Mouse (Mus musculus): Measurements from ENCODE around the gene Kcnip2. TPM values are rescaled to one million over a fixed set of nuclear protein-coding genes. Genes with fewer than 3 reads are reported as not detected.
A peak's percentile ranks its signal among the peaks of the same experiment; 100 is the strongest.

Gene Kcnip2
- total and polyA plus RNA-seq, 2 experiments from 2014 or later = 17.8 to 30.3 TPM

DNA sequence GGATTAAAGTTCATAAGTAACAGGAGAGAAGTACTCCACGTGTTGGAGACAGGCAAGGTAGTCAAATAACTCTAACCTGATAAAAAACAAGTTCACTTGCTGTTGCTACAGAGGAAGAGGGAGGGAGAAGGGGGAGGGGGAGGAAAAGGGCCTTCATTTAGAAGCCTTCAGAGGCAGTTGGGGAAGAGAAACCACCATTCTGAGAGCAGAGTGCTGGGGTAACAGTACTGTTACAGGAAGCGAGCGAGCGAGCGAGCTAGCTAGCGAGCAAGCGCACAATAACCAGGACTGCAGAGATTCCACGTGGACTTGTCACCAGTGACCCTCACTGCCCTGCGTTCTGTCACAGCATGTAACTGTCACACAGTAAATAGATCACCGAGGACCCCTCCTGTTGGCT is 27.6 kb upstream of the Kcnip2 start:
- no peaks in the 10 kb centered on the region for H3K9me3 ChIP-seq (ENCODE audit: low read length)
- H3K27ac ChIP-seq = no peak overlapping the region
- no peak overlapping the region for H3K9ac ChIP-seq (replicated peaks; ENCODE audit: low read length)
- ATAC-seq = no peak
- 0 out of 2 replicates have a peak, but pooled peaks cover 5% of the 10 kb centered on the region for H3K36me3 ChIP-seq (ENCODE audit: insufficient read depth, low read length)
- no peaks in the 10 kb centered on the region for H3K27me3 ChIP-seq (ENCODE audit: insufficient read depth, low read length)
- WGBS = 51% methylated on average over 10 of the region's 10 CpGs
- peak; percentile 7 for DNase-seq (ENCODE audit: low spot score)
- TF ChIP-seq CTCF (IDR thresholded peaks at IDR 0.05; ENCODE audit: low read depth) = no peak
- H3K4me2 ChIP-seq (ENCODE audit: low read depth, low read length) = no peak overlapping the region
- no peaks in the 10 kb centered on the region for H3K4me1 ChIP-seq (ENCODE audit: insufficient read depth, low read length)
- H3K4me3 ChIP-seq (ENCODE audit: low read length) = no peak overlapping the region

DNA sequence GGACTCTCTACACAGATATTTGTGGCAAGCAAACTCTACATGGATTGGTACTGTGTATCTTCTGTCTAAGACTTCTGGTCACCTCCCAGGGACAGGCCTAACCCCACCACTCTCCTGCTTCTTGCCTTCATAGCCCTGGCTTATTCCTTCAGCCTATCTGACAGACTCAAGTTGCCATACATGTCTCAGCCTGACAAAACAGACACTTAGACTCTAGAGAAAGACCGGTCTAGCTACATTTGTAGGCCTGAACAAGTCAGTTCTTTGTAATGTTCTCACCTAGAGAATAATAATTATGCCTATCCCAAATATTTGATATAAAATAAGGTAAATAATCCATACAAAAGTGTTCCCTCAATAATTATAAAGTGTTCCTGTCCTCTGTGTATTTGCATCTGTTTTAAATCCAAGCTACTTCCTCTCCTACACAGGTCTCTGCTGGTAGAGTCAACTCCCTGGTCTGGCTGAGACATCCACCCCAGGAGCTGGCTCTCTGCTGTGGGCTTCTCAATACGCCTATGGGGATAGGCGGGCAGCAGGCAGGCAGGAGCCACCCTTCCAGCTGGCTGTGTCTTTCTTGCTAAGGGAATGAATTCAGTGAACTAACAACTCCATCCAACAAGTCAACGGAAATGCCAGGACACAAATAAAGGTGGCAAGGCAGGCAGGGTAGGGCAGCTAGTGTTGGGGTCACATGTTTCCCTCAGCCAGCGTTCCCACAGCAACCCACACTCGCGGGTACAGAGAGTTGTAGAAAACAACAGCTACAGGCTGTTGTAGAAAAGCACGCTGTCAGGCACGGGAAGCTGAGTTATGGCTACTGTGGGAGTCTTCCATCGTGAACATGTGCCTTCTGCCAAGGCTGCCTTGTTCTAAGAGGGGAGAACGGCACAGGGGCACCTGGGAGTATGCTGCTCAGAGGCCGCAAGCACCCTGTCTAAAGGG is 21.5 kb upstream of the Kcnip2 start:
- Histone ChIP-seq H3K9ac (replicated peaks; ENCODE audit: low read length) (no peak overlapping the region), H3K27ac (peak overlapping the region; percentile 11; the same call in 1 of the 2 replicates), H3K27me3 (ENCODE audit: insufficient read depth, low read length) (no peaks in the 10 kb centered on the region), H3K4me2 (ENCODE audit: low read depth, low read length) (no peak overlapping the region), H3K4me1 (ENCODE audit: insufficient read depth, low read length) (no peaks in the 10 kb centered on the region), H3K36me3 (ENCODE audit: insufficient read depth, low read length) (0 out of 2 replicates have a peak, but pooled peaks cover 5% of the 10 kb centered on the region), H3K9me3 (ENCODE audit: low read length) (no peaks in the 10 kb centered on the region), H3K4me3 (ENCODE audit: low read length) (no peak overlapping the region)
- peak; percentile 47 for DNase-seq (ENCODE audit: low spot score)
- WGBS = 60% methylated on average over 12 of the region's 12 CpGs
- peak; percentile 55; the same call in 1 of the 2 replicates for ATAC-seq
- no peak for TF ChIP-seq CTCF (IDR thresholded peaks at IDR 0.05; ENCODE audit: low read depth)

DNA sequence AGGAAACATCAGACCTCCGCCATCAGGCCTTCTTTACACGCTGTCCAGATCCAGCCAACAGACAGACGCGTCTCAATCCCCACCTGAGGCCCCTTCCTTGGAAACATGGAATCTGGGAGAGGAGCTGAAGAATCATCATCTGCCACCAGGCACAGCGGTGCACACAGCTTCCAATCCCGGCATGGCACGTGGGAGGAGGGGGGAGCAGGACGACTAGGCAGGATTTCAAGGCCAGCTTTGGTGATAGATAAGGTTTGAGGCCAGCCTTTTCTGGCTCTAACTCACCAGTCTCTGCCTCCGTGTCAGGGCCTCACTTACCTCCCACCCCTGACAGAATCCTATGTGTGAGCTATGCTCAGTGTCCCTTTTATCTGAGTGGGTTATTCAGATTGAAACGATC is 19.6 kb upstream of the Kcnip2 start:
- Histone ChIP-seq H3K36me3 (ENCODE audit: insufficient read depth, low read length) (no peaks in the 10 kb centered on the region), H3K9me3 (ENCODE audit: low read length) (no peaks in the 10 kb centered on the region), H3K4me2 (ENCODE audit: low read depth, low read length) (no peak overlapping the region), H3K4me1 (ENCODE audit: insufficient read depth, low read length) (no peaks in the 10 kb centered on the region), H3K4me3 (ENCODE audit: low read length) (no peak overlapping the region), H3K27me3 (ENCODE audit: insufficient read depth, low read length) (no peaks in the 10 kb centered on the region), H3K9ac (replicated peaks; ENCODE audit: low read length) (no peak overlapping the region), H3K27ac (no peak overlapping the region)
- 64% methylated on average over 10 of the region's 10 CpGs for WGBS
- no peak for ATAC-seq
- TF ChIP-seq CTCF (IDR thresholded peaks at IDR 0.05; ENCODE audit: low read depth) = no peak
- DNase-seq (ENCODE audit: low spot score) = no peak

DNA sequence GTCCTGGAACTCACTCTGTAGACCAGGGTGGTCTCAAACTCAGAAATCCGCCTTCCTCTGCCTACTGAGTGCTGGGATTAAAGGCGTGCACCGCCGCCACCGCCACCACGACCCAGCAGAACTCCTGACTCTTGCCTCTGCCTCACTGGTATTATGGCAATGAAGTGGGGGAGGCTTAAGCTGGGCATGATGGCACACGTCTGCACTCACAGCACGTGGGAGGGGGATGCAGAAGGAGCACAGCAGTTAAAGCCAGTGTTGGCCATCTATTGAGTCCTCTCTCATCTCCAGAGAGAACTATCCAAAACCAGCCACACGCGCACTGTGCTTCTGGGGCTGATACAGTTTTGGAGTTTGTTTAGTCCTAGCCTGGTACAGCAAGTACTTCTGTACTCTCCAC is 17.8 kb upstream of the Kcnip2 start:
- Histone ChIP-seq H3K36me3 (ENCODE audit: insufficient read depth, low read length) (no peaks in the 10 kb centered on the region), H3K27ac (no peak overlapping the region), H3K27me3 (ENCODE audit: insufficient read depth, low read length) (no peaks in the 10 kb centered on the region), H3K9me3 (ENCODE audit: low read length) (no peaks in the 10 kb centered on the region), H3K4me1 (ENCODE audit: insufficient read depth, low read length) (no peaks in the 10 kb centered on the region), H3K9ac (replicated peaks; ENCODE audit: low read length) (no peak overlapping the region), H3K4me3 (ENCODE audit: low read length) (no peak overlapping the region), H3K4me2 (ENCODE audit: low read depth, low read length) (no peak overlapping the region)
- no peak for DNase-seq (ENCODE audit: low spot score)
- no peak for TF ChIP-seq CTCF (IDR thresholded peaks at IDR 0.05; ENCODE audit: low read depth)
- no peak for ATAC-seq
- WGBS = 84% methylated on average over 10 of the region's 10 CpGs

DNA sequence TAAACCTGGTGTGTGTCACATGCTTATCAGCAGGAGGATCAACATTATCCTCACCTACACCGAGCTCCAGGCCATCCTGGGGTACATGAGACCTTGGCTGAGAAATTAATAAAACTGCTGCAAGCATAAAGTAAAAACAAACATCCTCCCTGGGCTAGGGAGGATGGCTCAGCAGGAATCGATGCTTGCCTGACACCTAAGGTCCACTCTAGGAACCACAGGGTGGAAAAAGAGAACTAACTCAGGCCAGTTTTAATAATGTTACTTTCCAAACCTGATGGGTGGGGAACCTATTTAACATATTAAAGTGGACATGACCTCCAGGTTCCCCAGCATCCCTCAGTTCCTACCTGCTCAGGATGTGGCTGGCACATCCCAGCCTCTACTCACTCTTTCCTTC is 14.8 kb upstream of the Kcnip2 start:
- ATAC-seq (no peak), DNase-seq (ENCODE audit: low spot score) (no peak)
- H3K4me2 ChIP-seq (ENCODE audit: low read depth, low read length) = no peak overlapping the region
- no peaks in the 10 kb centered on the region for H3K27me3 ChIP-seq (ENCODE audit: insufficient read depth, low read length)
- 59% methylated on average over 2 of the region's 2 CpGs for WGBS
- H3K4me1 ChIP-seq (ENCODE audit: insufficient read depth, low read length) = no peaks in the 10 kb centered on the region
- no peak overlapping the region for H3K4me3 ChIP-seq (ENCODE audit: low read length)
- H3K9me3 ChIP-seq (ENCODE audit: low read length) = no peaks in the 10 kb centered on the region
- no peak overlapping the region for H3K27ac ChIP-seq
- no peaks in the 10 kb centered on the region for H3K36me3 ChIP-seq (ENCODE audit: insufficient read depth, low read length)
- no peak overlapping the region for H3K9ac ChIP-seq (replicated peaks; ENCODE audit: low read length)
- no peak for TF ChIP-seq CTCF (IDR thresholded peaks at IDR 0.05; ENCODE audit: low read depth)

DNA sequence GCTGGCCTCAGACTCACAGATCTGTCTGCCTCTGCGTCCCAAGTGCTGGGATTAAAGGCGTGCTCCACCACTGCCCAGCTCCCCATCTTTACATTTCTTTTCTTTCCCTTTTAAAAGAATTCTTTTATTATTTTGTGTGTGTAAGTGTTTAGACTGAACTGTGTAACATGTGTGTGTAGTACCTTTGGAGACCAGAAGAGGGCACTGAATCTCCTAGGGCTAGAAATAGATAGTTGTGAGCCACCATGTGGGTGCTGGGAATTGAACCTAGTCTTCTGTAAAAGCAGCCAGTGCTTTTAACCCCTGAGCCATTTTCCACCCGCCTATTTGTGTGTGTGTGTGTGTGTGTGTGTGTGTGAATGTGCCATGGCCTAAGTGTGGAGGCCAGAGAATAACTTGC is 11.9 kb upstream of the Kcnip2 start:
- Histone ChIP-seq H3K27ac (no peak overlapping the region), H3K4me3 (ENCODE audit: low read length) (no peak overlapping the region), H3K4me1 (ENCODE audit: insufficient read depth, low read length) (no peaks in the 10 kb centered on the region), H3K4me2 (ENCODE audit: low read depth, low read length) (no peak overlapping the region), H3K9ac (replicated peaks; ENCODE audit: low read length) (no peak overlapping the region), H3K27me3 (ENCODE audit: insufficient read depth, low read length) (no peaks in the 10 kb centered on the region), H3K36me3 (ENCODE audit: insufficient read depth, low read length) (no peaks in the 10 kb centered on the region), H3K9me3 (ENCODE audit: low read length) (no peaks in the 10 kb centered on the region)
- peak; percentile 18 for TF ChIP-seq CTCF (IDR thresholded peaks at IDR 0.05; ENCODE audit: low read depth)
- no peak for ATAC-seq
- WGBS = 97% methylated on average over 3 of the region's 3 CpGs
- no peak for DNase-seq (ENCODE audit: low spot score)

DNA sequence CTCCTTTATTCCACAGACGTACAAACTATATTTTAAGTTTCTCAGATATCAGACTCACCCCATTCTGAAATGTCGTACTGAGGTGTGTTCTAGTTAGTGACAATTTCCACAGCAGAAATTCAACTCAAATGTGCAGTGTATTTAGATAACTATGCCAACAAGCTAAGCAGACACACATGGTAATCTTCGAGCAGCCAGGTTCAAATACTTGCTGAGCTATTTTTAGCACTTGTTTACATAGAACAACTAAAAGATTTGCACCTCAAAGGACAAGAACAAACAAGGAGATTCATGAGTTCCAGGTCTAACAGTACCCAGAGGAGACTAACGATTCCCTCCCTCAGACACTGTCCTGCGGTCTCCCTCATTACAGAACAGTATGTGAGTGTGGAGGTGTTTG is 11.3 kb upstream of the Kcnip2 start:
- no peaks in the 10 kb centered on the region for H3K9me3 ChIP-seq (ENCODE audit: low read length)
- ATAC-seq = no peak
- H3K27ac ChIP-seq = no peak overlapping the region
- no peak overlapping the region for H3K4me2 ChIP-seq (ENCODE audit: low read depth, low read length)
- H3K36me3 ChIP-seq (ENCODE audit: insufficient read depth, low read length) = no peaks in the 10 kb centered on the region
- H3K27me3 ChIP-seq (ENCODE audit: insufficient read depth, low read length) = no peaks in the 10 kb centered on the region
- no peak overlapping the region for H3K9ac ChIP-seq (replicated peaks; ENCODE audit: low read length)
- TF ChIP-seq CTCF (IDR thresholded peaks at IDR 0.05; ENCODE audit: low read depth) = no peak
- no peak for DNase-seq (ENCODE audit: low spot score)
- no peak overlapping the region for H3K4me3 ChIP-seq (ENCODE audit: low read length)
- WGBS = 82% methylated on average over 5 of the region's 5 CpGs
- H3K4me1 ChIP-seq (ENCODE audit: insufficient read depth, low read length) = peaks cover 1% of the 10 kb centered on the region; the same call in 1 of the 2 replicates

Data from hindbrain, postnatal 0 days (tissue).